Mouse (Mus musculus): Measurements from ENCODE around the gene 4930556J24Rik.

Gene 4930556J24Rik

GRCm38 (mm10) chr11:3895458-3895857 lies 81.1 kb downstream of the 4930556J24Rik start:
- CTCF ChIA-PET, result interaction anchor here in 3 of 4 experiments (0.8 to 1.9 kb wide), 9 partner anchors 15 to 31 kb away, joined by 3 to 9 read pairs (median 4); partner anchors contain the start of genes Slc35e4 (in 2 of the 3) and Osbp2 (in 1 of the 3)
- POLR2A ChIA-PET, result interaction anchor here (0.6 to 3.4 kb wide), 30 partner anchors 9 to 523 kb away, joined by 3 to 21 read pairs (median 4); partner anchors contain the start of genes Morc2a (in 2 of the 4), Pes1 (in 2 of the 4), Slc35e4 (in 2 of the 4) and Osbp2 (in 1 of the 4)

GRCm38 (mm10) chr11:3894406-3895281 lies 81.9 kb downstream of the 4930556J24Rik start, which contains the start of the genes 4921536K21Rik and Dusp18:
TSS of gene 4921536K21Rik (minus strand) at chr11:3895098.
TSS of gene Dusp18 (plus strand) at chr11:3895240.
- ChIA-PET POLR2A (interaction anchor here (0.6 to 3.4 kb wide), 28 partner anchors 8 to 541 kb away, joined by 3 to 21 read pairs (median 4); partner anchors contain the start of genes Morc2a (in 2 of the 4), Pes1 (in 2 of the 4), Slc35e4 (in 2 of the 4) and Osbp2 (in 1 of the 4)), CTCF (interaction anchor here in 3 of 4 experiments (0.8 to 1.8 kb wide), 8 partner anchors 15 to 30 kb away, joined by 3 to 8 read pairs (median 4); partner anchors contain the start of genes Osbp2 (in 1 of the 3) and Slc35e4 (in 1 of the 3))

- CTCF ChIA-PET, result no interaction called here
Observed at GRCm38 (mm10) chr11:3893970-3894369, 82.6 kb downstream of the 4930556J24Rik start.

More at GRCm38 (mm10) chr11:3893970-3894369, 82.6 kb downstream of the 4930556J24Rik start:
- POLR2A ChIA-PET, result interaction anchor here in 2 of 4 experiments (1.0 to 2.6 kb wide), 4 partner anchors 10 to 541 kb away, joined by 3 to 13 read pairs (median 8); partner anchors contain the start of gene Pes1 (in 1 of the 2)

All from embryonic stem cell, embryonic (primary cell).